Mouse (Mus musculus): ENCODE measurements around the gene Itpk1. TPM values are rescaled to one million over a fixed set of nuclear protein-coding genes. Genes with fewer than 3 reads are reported as not detected.

The Itpk1 gene
- total and polyA plus RNA-seq, 2 experiments from 2014 or later, result 35.7 to 69.0 TPM

DNA sequence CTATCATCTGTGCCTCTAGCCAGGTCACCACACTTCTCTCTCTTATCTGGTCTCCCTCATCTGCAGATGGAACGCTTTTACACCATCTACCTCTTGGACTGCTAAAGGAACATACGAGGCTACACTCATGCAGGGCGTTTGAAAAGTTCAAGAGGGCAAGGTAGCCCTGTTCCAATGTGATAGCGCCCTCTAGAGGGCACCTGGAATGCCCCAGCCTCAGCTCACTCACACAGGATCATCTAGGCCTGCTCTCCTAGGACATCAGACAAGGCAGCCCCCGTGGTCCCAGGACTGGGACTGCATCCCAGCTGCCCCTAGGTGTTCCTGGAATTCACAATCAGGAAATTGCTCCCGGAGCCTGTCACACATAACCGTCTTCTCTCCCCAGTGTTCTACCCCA lies 108.3 kb downstream of the Itpk1 start:
- Histone ChIP-seq H3K36me3 (ENCODE audit: insufficient read depth, low read length) (no peaks in the 10 kb centered on the region), H3K27me3 (ENCODE audit: insufficient read depth, low read length) (no peaks in the 10 kb centered on the region), H3K4me2 (ENCODE audit: low read depth, low read length) (no peak overlapping the region), H3K27ac (no peak overlapping the region), H3K9me3 (ENCODE audit: low read length) (no peaks in the 10 kb centered on the region), H3K4me1 (ENCODE audit: insufficient read depth, low read length) (peaks cover 8% of the 10 kb centered on the region; the same call in 1 of the 2 replicates), H3K4me3 (ENCODE audit: low read length) (no peak overlapping the region), H3K9ac (replicated peaks; ENCODE audit: low read length) (no peak overlapping the region)
- 74% methylated on average over 7 of the region's 7 CpGs for WGBS
- peak; percentile 55 for TF ChIP-seq CTCF (IDR thresholded peaks at IDR 0.05; ENCODE audit: low read depth)
- no peak for ATAC-seq
- DNase-seq (ENCODE audit: low spot score), result no peak

DNA sequence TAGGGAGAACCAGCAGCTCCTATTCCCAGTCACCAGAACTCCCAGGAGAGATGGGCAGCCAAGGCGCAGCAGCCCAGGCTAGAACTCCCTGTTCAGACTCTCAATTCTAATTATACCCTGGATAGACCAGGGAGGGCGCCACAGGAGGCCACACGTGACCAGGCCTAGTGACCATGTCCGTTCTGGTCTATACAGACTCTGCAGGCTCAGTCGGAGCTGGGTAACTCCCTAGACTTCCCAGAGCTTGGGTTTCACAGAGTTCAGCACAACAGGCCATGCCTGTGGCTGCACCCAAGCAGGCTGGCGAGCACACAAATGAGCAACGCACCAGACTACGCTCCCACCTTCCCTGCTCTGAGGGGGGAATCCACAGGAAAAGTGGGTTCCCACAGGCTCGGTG lies 110.1 kb downstream of the Itpk1 start:
- Histone ChIP-seq H3K4me3 (ENCODE audit: low read length) (no peak overlapping the region), H3K27me3 (ENCODE audit: insufficient read depth, low read length) (no peaks in the 10 kb centered on the region), H3K4me2 (ENCODE audit: low read depth, low read length) (no peak overlapping the region), H3K27ac (no peak overlapping the region; the same call in 1 of the 2 replicates), H3K36me3 (ENCODE audit: insufficient read depth, low read length) (no peaks in the 10 kb centered on the region), H3K9me3 (ENCODE audit: low read length) (no peaks in the 10 kb centered on the region), H3K9ac (replicated peaks; ENCODE audit: low read length) (no peak overlapping the region), H3K4me1 (ENCODE audit: insufficient read depth, low read length) (peaks cover 8% of the 10 kb centered on the region; the same call in 1 of the 2 replicates)
- no peak for TF ChIP-seq CTCF (IDR thresholded peaks at IDR 0.05; ENCODE audit: low read depth)
- WGBS, result 76% methylated on average over 9 of the region's 9 CpGs
- no peak for DNase-seq (ENCODE audit: low spot score)
- ATAC-seq, result peak; percentile 10; the same call in 1 of the 2 replicates

DNA sequence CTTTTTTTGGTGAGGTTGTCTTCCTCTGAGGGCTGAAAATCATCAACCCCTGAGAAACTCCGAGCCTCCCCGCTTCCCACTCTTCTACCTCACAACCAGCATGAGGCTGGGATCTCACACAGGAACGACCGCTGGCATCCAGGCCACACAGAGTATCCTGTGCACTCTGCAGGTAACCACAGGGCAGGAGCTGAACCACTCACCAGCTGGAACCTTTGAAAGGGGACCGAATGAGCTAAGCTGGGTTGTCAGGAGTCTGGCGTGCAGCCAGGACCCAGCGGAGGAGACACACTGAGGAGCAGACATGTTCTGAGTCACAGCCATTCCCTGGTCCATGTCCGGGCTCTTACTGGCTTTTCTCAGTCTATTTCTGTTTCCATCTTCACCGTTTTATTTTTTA lies 111.0 kb downstream of the Itpk1 start:
- no peak for TF ChIP-seq CTCF (IDR thresholded peaks at IDR 0.05; ENCODE audit: low read depth)
- Histone ChIP-seq H3K27ac (peak overlapping the region; percentile 42; the same call in 1 of the 2 replicates), H3K27me3 (ENCODE audit: insufficient read depth, low read length) (no peaks in the 10 kb centered on the region), H3K4me2 (ENCODE audit: low read depth, low read length) (no peak overlapping the region), H3K9ac (replicated peaks; ENCODE audit: low read length) (no peak overlapping the region), H3K9me3 (ENCODE audit: low read length) (no peaks in the 10 kb centered on the region), H3K4me1 (ENCODE audit: insufficient read depth, low read length) (peaks cover 8% of the 10 kb centered on the region; the same call in 1 of the 2 replicates), H3K4me3 (ENCODE audit: low read length) (no peak overlapping the region), H3K36me3 (ENCODE audit: insufficient read depth, low read length) (no peaks in the 10 kb centered on the region)
- ATAC-seq, result peak; percentile 44; the same call in 1 of the 2 replicates
- 36% methylated on average over 9 of the region's 9 CpGs for WGBS
- peak; percentile 69 for DNase-seq (ENCODE audit: low spot score)

GRCm38 (mm10) chr12:102590711-102591360 lies 113.9 kb downstream of the Itpk1 start:
- no peak overlapping the region for H3K4me3 ChIP-seq (ENCODE audit: low read length)
- H3K36me3 ChIP-seq (ENCODE audit: insufficient read depth, low read length), result 0 out of 2 replicates have a peak, but pooled peaks cover 3% of the 10 kb centered on the region
- WGBS, result 77% methylated on average over 17 of the region's 17 CpGs

DNA sequence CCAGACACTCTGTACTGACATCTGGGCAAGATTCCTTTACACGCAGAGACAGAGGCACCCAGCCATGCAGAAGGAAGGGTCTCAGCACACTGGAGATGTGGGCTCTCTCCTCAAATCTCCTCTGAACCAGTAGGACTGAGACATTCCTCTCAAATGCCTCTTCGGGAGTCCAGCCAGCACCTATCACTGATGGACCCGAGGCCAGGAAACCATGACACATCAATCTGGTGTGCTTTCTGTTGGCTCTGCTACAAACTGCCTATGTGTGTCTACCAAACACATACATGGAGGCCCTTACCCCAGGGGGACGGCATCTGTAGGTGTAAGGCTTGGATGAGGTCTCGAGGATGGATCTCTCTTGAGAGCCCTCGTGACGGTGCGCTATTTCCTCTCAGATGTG lies 117.6 kb downstream of the Itpk1 start:
- Histone ChIP-seq H3K4me1 (ENCODE audit: insufficient read depth, low read length) (no peaks in the 10 kb centered on the region), H3K9me3 (ENCODE audit: low read length) (no peaks in the 10 kb centered on the region), H3K27me3 (ENCODE audit: insufficient read depth, low read length) (no peaks in the 10 kb centered on the region), H3K4me2 (ENCODE audit: low read depth, low read length) (no peak overlapping the region), H3K4me3 (ENCODE audit: low read length) (no peak overlapping the region), H3K9ac (replicated peaks; ENCODE audit: low read length) (no peak overlapping the region), H3K36me3 (ENCODE audit: insufficient read depth, low read length) (0 out of 2 replicates have a peak, but pooled peaks cover 3% of the 10 kb centered on the region), H3K27ac (no peak overlapping the region)
- 83% methylated on average over 8 of the region's 8 CpGs for WGBS
- ATAC-seq, result no peak
- TF ChIP-seq CTCF (IDR thresholded peaks at IDR 0.05; ENCODE audit: low read depth), result no peak
- no peak for DNase-seq (ENCODE audit: low spot score)

More at GRCm38 (mm10) chr12:102590711-102591360, 113.9 kb downstream of the Itpk1 start:
- Histone ChIP-seq H3K4me2 (ENCODE audit: low read depth, low read length) (no peak overlapping the region), H3K9me3 (ENCODE audit: low read length) (no peaks in the 10 kb centered on the region), H3K27ac (no peak overlapping the region), H3K27me3 (ENCODE audit: insufficient read depth, low read length) (no peaks in the 10 kb centered on the region), H3K9ac (replicated peaks; ENCODE audit: low read length) (no peak overlapping the region), H3K4me1 (ENCODE audit: insufficient read depth, low read length) (peaks cover 8% of the 10 kb centered on the region; the same call in 1 of the 2 replicates)
- no peak for ATAC-seq
- no peak for DNase-seq (ENCODE audit: low spot score)
- TF ChIP-seq CTCF (IDR thresholded peaks at IDR 0.05; ENCODE audit: low read depth), result no peak

DNA sequence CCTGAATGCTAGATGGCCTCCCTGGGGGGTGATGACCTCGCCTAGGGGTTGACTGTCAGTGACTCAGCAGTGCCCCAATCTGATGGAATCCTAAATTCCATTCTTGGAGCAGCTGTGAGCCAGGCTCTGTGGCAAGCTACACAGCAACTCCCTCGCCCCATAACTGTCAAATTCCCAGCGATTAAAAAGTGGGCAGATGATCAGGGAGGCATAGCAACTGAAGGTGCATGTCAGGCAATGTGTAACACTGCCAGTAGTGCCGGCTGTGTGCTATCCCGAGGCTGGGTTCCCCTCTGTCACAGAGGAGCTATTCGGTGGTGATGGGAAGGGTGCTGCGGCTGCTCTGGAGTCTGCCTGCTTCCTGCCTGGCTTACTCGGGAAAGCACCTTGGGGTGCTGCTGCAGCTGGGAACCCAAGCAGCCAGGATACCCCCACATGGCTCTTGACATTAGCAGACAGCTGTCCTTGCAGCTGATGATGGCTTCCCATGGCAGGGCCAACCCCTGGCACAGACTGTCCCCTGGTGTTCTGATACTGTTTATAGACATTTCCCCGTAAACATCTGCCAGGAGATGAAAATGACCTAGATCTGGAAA lies 118.3 kb downstream of the Itpk1 start:
- DNase-seq (ENCODE audit: low spot score) (no peak), ATAC-seq (0 out of 2 replicates have a peak, but pooled peaks have one; percentile 8)
- no peak for TF ChIP-seq CTCF (IDR thresholded peaks at IDR 0.05; ENCODE audit: low read depth)
- H3K9ac ChIP-seq (replicated peaks; ENCODE audit: low read length), result no peak overlapping the region
- H3K36me3 ChIP-seq (ENCODE audit: insufficient read depth, low read length), result 0 out of 2 replicates have a peak, but pooled peaks cover 3% of the 10 kb centered on the region
- 56% methylated on average over 9 of the region's 9 CpGs for WGBS
- H3K4me2 ChIP-seq (ENCODE audit: low read depth, low read length), result no peak overlapping the region
- no peaks in the 10 kb centered on the region for H3K9me3 ChIP-seq (ENCODE audit: low read length)
- H3K27me3 ChIP-seq (ENCODE audit: insufficient read depth, low read length), result no peaks in the 10 kb centered on the region
- no peak overlapping the region for H3K4me3 ChIP-seq (ENCODE audit: low read length)
- H3K4me1 ChIP-seq (ENCODE audit: insufficient read depth, low read length), result no peaks in the 10 kb centered on the region
- H3K27ac ChIP-seq, result no peak overlapping the region

Data from hindbrain, postnatal 0 days (tissue).